In the genomic region with DNA sequence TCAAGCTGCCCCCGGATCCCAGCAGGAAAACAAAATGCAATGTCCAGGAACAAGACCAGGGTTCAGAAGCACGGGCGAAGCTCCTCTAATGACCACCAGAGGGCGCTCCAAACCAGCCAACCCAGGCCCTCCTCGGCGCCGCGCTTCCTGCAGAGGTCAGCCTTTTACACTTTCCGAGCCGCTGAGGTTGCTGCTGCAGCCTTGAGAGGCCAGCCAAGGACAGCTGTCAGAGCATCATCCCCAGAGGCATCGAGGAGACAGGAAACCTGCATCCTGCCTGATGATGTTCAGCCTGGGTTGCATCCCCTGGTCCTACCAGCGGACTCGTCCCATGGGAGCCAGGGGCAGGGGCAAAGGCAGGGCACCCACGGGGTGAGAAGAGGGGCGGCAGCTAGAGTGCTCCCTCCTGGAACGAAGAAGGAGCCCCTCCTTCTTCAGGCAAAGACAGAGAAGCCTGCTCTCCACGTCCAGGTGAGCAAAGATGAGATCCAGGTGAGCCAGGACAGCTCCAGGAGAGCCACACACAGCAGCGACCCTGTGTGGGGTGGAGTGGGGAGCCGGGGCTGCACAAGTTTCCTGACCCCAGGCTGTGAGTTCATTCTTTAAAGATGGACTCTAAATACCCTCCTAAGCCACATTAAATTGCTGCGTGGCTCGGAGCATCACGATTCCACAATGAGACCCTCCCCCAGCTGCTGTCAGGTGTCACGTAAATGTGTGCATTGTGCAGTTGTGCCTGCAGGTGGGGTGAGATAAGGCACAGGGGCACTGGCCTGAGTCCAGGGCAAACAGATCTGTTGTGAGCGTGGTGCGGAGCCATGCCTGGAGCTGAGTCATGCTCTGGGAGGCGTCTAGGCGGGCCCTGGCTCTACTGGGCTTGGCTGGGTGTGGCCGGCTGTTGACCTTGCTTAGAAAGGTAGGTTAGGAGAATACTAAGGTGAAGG, we compare ENCODE assay signal across 8 mouse cellular contexts. TPM values are rescaled to one million over a fixed set of nuclear protein-coding genes. Genes with fewer than 3 reads are reported as not detected.
A peak's percentile ranks its signal among the peaks of the same experiment; 100 is the strongest.
DNase-seq lines count a peak whose midpoint lies in the region; ATAC-seq and TF ChIP-seq lines count a peak whose summit lies in the region.

A gene (plus strand): TSS at position 204 of the 944 bp plus-strand sequence.

- DNase-seq in T-cell, adult 2 months (ENCODE audit: low spot score): peak; percentile 39
- DNase-seq in cerebellum, postnatal 4 days (ENCODE audit: low spot score in 2 of 2): peak; percentile 91 to 92
- peak; percentile 89 for DNase-seq in gastrocnemius, adult 2 months
- DNase-seq in hindbrain, postnatal 0 days (ENCODE audit: low spot score): peak; percentile 94
- peak; percentile 90 for DNase-seq in left cerebral cortex, adult 18-20 months (ENCODE audit: low spot score in 2 of 2)
- peak; percentile 79 to 87 for DNase-seq in lung, postnatal 4 days
- peak; percentile 90 for DNase-seq in retina, postnatal 1 day
- peak; percentile 85 for DNase-seq in thymus, postnatal 4 days

- WGBS in hindbrain, postnatal 0 days: 22% methylated on average over 28 of the region's 28 CpGs

- peak; percentile 86 for ATAC-seq in hindbrain, postnatal 0 days

- H3K4me2 ChIP-seq in hindbrain, postnatal 0 days (ENCODE audit: low read depth, low read length): peak within 1 kb of the TSS; percentile 41

- no peaks in the 10 kb centered on the region for H3K36me3 ChIP-seq in hindbrain, postnatal 0 days (ENCODE audit: insufficient read depth, low read length)

- no peak within 1 kb of the TSS for H3K4me3 ChIP-seq in gastrocnemius, adult 2 months
- H3K4me3 ChIP-seq in hindbrain, postnatal 0 days (ENCODE audit: low read length): peak within 1 kb of the TSS; percentile 10

- peak; percentile 100; the same call in 1 of the 2 replicates for TF ChIP-seq CTCF in gastrocnemius, adult 2 months (IDR thresholded peaks at IDR 0.05)
- peak; percentile 100 for TF ChIP-seq CTCF in hindbrain, postnatal 0 days (IDR thresholded peaks at IDR 0.05; ENCODE audit: low read depth)

- H3K27ac ChIP-seq in gastrocnemius, adult 2 months: no peak within 1 kb of the TSS
- H3K27ac ChIP-seq in hindbrain, postnatal 0 days: no peak within 1 kb of the TSS

- 0 out of 2 replicates have a peak within 1 kb of the TSS, but pooled peaks have one; percentile 10 for H3K9ac ChIP-seq in hindbrain, postnatal 0 days (replicated peaks; ENCODE audit: low read length)

- no peaks in the 10 kb centered on the region for H3K4me1 ChIP-seq in hindbrain, postnatal 0 days (ENCODE audit: insufficient read depth, low read length)

- intact Hi-C loops in gastrocnemius, adult 2 months (cut with DNase I): loop anchor here (1.0 kb wide), 1 partner anchor 89 kb away; no protein-coding TSS in a partner anchor

- no peaks in the 10 kb centered on the region for H3K27me3 ChIP-seq in hindbrain, postnatal 0 days (ENCODE audit: insufficient read depth, low read length)

- H3K9me3 ChIP-seq in hindbrain, postnatal 0 days (ENCODE audit: low read length): no peaks in the 10 kb centered on the region

RNA-seq across cellular contexts. Expression of the gene that starts here (rescaled TPM):
- total RNA-seq in gastrocnemius, adult 2 months (2021): 1 to 10 TPM in 1 of 2 experiments, under 1 TPM in 1; 0.97 to 1.2 TPM
- 5.0 and 11.8 TPM in 2 replicates for total RNA-seq in hindbrain, postnatal 0 days (2014; rRNA removed)
- polyA plus RNA-seq in hindbrain, postnatal 0 days (2015; fragmentation: Nextera tagmentation; extraction: Ambion mirVana): 4.2 and 4.4 TPM in 2 replicates
- total RNA-seq in left cerebral cortex, adult 18-20 months (2021): 10 to 100 TPM in 1 of 2 experiments, 1 to 10 TPM in 1; 7.5 to 12.0 TPM

Comparison
In these comparisons a context has a peak if more than half of its experiments do, and no peak if none do; other contexts are left out.
1. DNase-seq: peak in every context shown above with its lines; median percentile 94 in hindbrain, postnatal 0 days; 92 in cerebellum, postnatal 4 days; 90 in left cerebral cortex, adult 18-20 months; 90 in retina, postnatal 1 day; 89 in gastrocnemius, adult 2 months; 85 in thymus, postnatal 4 days; 83 in lung, postnatal 4 days; 39 in T-cell, adult 2 months.